Mouse (Mus musculus) myocyte (in vitro differentiated cells): ENCODE measurements around the gene 2510039O18Rik. TPM values are rescaled to one million over a fixed set of nuclear protein-coding genes. Genes with fewer than 3 reads are reported as not detected.

Source experiments
- H3K27me3 ChIP-seq: one replicate; pipeline ENCODE4 v1.6.1; 2011; ENCODE audit not compliant: control insufficient read depth, insufficient read depth, insufficient read length
- H3K36me3 ChIP-seq: one replicate; pipeline ENCODE4 v1.6.1; 2011; ENCODE audit not compliant: control insufficient read depth, insufficient read depth
- H3K4me2 ChIP-seq: one replicate; pipeline ENCODE4 v1.6.1; 2011; ENCODE audit warnings: low read depth, control low read depth
- H3K4me3 ChIP-seq: one replicate; pipeline ENCODE4 v1.5.1; 2011; ENCODE audit warnings: mild to moderate bottlenecking, control low read depth, moderate library complexity
- H3K79me2 ChIP-seq: one replicate; pipeline ENCODE4 v1.6.1; 2011; ENCODE audit not compliant: control insufficient read depth, insufficient read depth
- H3ac ChIP-seq: one replicate; pipeline ENCODE4 v1.6.1; 2011; ENCODE audit not compliant: control insufficient read depth, insufficient read length
- CEBPB ChIP-seq: IDR thresholded peaks from 2 replicates; pipeline ENCODE4 v1.6.1; 2011; ENCODE audit warnings: mild to moderate bottlenecking, moderate library complexity; ENCODE audit not compliant: poor library complexity, insufficient read depth, severe bottlenecking
- E2F4 ChIP-seq: IDR thresholded peaks from one replicate; pipeline ENCODE4 v1.6.1; 2011; ENCODE audit warnings: mild to moderate bottlenecking, control low read depth, moderate library complexity; ENCODE audit not compliant: insufficient read depth
- MAX ChIP-seq: IDR thresholded peaks from one replicate; pipeline ENCODE4 v1.6.1; 2011; ENCODE audit warnings: low read depth, mild to moderate bottlenecking, control low read depth
- MYOD1 ChIP-seq, 3 experiments: IDR thresholded peaks; one replicate each; pipeline ENCODE4 v1.6.1; 2011; ENCODE audit warnings: control low read depth in 2 of 3, low read depth in 2 of 3, mild to moderate bottlenecking in 2 of 3, moderate library complexity in 1 of 3; ENCODE audit not compliant: insufficient read length in 2 of 3, control insufficient read depth in 1 of 3
- MYOG ChIP-seq, 3 experiments: IDR thresholded peaks; one replicate each; pipeline ENCODE4 v1.6.1; 2011; ENCODE audit warnings: control low read depth in 2 of 3, low read depth in 2 of 3, mild to moderate bottlenecking in 2 of 3; ENCODE audit not compliant: insufficient read length in 2 of 3, control insufficient read depth in 1 of 3, insufficient read depth in 1 of 3
- POLR2A ChIP-seq: IDR thresholded peaks from one replicate; pipeline ENCODE4 v1.6.1; 2011; ENCODE audit warnings: low read depth, mild to moderate bottlenecking, control low read depth, moderate library complexity; ENCODE audit not compliant: insufficient read length
- POLR2AphosphoS2 ChIP-seq: IDR thresholded peaks from one replicate; pipeline ENCODE4 v1.6.1; 2011; ENCODE audit warnings: low read depth, control low read depth; ENCODE audit not compliant: insufficient read length
- REST ChIP-seq: IDR thresholded peaks from one replicate; pipeline ENCODE4 v1.6.1; 2011; ENCODE audit warnings: mild to moderate bottlenecking, control low read depth, moderate library complexity; ENCODE audit not compliant: insufficient read depth, insufficient read length
- SRF ChIP-seq: IDR thresholded peaks from one replicate; pipeline ENCODE4 v1.6.1; 2011; ENCODE audit warnings: low read depth; ENCODE audit not compliant: control insufficient read depth, insufficient read length
- TCF12 ChIP-seq: IDR thresholded peaks from one replicate; pipeline ENCODE4 v1.6.1; 2011; ENCODE audit warnings: mild to moderate bottlenecking, control low read depth; ENCODE audit not compliant: poor library complexity, insufficient read depth, severe bottlenecking
- TCF3 ChIP-seq: IDR thresholded peaks from one replicate; pipeline ENCODE4 v1.6.1; 2011; ENCODE audit warnings: low read depth, control low read depth; ENCODE audit not compliant: insufficient read length
- USF1 ChIP-seq: IDR thresholded peaks from one replicate; pipeline ENCODE4 v1.6.1; 2011; ENCODE audit warnings: low read depth, mild to moderate bottlenecking, control low read depth, moderate library complexity
- polyA plus RNA-seq: library from polyadenylated mRNA; unstranded; fragments of >200 nt; fragmentation: generic; extraction: Trizol; gene quantifications from one replicate; pipeline ENCODE4 v1.2.1, GENCODE M21; 2012; ENCODE audit warnings: missing spikeins

The 2510039O18Rik gene
- polyA plus RNA-seq, 1 experiment: 49.9 TPM

DNA sequence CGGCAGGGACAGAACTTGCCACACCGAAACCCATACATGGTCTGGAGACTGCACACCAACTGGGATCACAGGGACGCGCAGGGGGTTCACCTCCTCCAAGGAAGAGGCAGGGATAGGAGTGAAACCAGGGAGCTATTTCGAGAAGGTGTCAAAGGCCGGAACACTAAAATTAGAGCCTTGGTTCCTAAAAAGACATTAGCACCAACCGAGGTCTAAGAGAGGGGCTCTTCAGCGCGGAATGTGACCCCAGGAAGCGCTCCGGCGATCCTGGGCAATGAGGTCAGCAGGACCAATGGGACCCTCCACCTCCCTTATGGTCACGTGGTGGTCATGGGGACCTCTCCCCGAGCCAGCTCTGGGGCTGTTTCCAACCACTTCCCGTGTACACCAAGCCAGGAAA, 22.9 kb downstream of the 2510039O18Rik start:
- Histone ChIP-seq H3K27me3 (peaks cover 5% of the 10 kb centered on the region), H3ac (no peak overlapping the region), H3K79me2 (no peaks in the 10 kb centered on the region), H3K4me2 (no peak overlapping the region), H3K36me3 (no peaks in the 10 kb centered on the region), H3K4me3 (no peak overlapping the region)
- TF ChIP-seq USF1: no peak
- no peak for TF ChIP-seq MAX
- no peak for TF ChIP-seq REST
- no peak for TF ChIP-seq MYOD1 (IDR thresholded peaks at IDR 0.05; ENCODE audit: control insufficient read depth in 1 of 3, insufficient read length in 2 of 3, low read depth in 2 of 3)
- TF ChIP-seq TCF3: no peak
- no peak for TF ChIP-seq CEBPB
- no peak for TF ChIP-seq POLR2A
- no peak for TF ChIP-seq E2F4
- no peak for TF ChIP-seq SRF
- TF ChIP-seq POLR2AphosphoS2: no peak
- TF ChIP-seq MYOG (IDR thresholded peaks at IDR 0.05; ENCODE audit: control insufficient read depth in 1 of 3, insufficient read depth in 1 of 3, insufficient read length in 2 of 3, low read depth in 2 of 3): no peak
- TF ChIP-seq TCF12: no peak

DNA sequence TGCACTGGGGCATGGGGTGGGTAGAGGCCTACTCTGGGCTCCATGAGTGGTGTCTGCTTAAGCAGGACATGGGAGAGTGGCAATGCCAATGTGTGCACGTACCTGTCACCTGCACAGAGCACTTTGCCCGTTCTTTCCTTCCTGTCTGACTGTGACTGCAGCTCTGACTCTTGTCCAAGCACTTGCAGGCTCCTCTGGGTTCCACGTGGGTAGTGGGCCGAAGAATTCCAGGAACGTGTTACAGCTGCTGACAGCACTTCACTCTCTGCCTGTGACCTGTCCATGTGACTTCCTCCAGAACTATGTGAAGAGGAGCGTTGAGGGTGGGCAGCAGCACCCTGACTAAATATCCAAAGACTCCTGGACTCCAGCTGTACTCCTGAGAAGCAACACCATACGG, 25.0 kb downstream of the 2510039O18Rik start:
- TF ChIP-seq E2F4 (no peak), MYOD1 (IDR thresholded peaks at IDR 0.05; ENCODE audit: control insufficient read depth in 1 of 3, insufficient read length in 2 of 3, low read depth in 2 of 3) (no peak), CEBPB (no peak), TCF3 (no peak), USF1 (no peak), REST (no peak), POLR2A (no peak)
- Histone ChIP-seq H3K79me2 (no peaks in the 10 kb centered on the region), H3K36me3 (no peaks in the 10 kb centered on the region), H3K4me3 (no peak overlapping the region), H3K27me3 (peaks cover 13% of the 10 kb centered on the region), H3ac (no peak overlapping the region), H3K4me2 (no peak overlapping the region)

DNA sequence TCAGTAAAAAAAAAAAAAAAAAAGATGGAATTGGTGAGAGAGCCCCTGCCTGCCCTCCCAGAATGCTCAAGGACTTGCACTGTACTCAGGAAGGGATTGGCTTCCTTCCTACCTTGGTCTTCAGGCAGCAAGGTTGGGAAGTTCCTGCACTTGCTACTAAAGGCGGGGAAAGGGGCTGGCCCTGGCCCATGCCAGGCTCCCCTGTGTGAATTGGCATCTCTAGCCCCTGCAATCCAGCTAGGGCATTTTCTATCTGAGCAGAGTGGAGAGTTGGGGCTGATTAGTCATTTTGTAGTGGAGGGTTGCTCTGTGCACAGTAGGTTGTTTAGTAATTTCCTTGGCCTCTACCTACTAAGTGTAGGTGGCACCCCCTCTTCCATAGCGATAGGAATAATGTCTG, 28.1 kb downstream of the 2510039O18Rik start:
- H3ac ChIP-seq: no peak overlapping the region
- TF ChIP-seq MYOG (IDR thresholded peaks at IDR 0.05; ENCODE audit: control insufficient read depth in 1 of 3, insufficient read depth in 1 of 3, insufficient read length in 2 of 3, low read depth in 2 of 3) (no peak), USF1 (no peak), TCF12 (no peak), SRF (no peak), TCF3 (no peak), POLR2A (no peak), MYOD1 (IDR thresholded peaks at IDR 0.05; ENCODE audit: control insufficient read depth in 1 of 3, insufficient read length in 2 of 3, low read depth in 2 of 3) (no peak), E2F4 (no peak), POLR2AphosphoS2 (no peak), REST (no peak), CEBPB (no peak), MAX (no peak)
- no peaks in the 10 kb centered on the region for H3K79me2 ChIP-seq
- H3K36me3 ChIP-seq: no peaks in the 10 kb centered on the region
- peaks cover 13% of the 10 kb centered on the region for H3K27me3 ChIP-seq
- H3K4me3 ChIP-seq: no peak overlapping the region
- H3K4me2 ChIP-seq: no peak overlapping the region

DNA sequence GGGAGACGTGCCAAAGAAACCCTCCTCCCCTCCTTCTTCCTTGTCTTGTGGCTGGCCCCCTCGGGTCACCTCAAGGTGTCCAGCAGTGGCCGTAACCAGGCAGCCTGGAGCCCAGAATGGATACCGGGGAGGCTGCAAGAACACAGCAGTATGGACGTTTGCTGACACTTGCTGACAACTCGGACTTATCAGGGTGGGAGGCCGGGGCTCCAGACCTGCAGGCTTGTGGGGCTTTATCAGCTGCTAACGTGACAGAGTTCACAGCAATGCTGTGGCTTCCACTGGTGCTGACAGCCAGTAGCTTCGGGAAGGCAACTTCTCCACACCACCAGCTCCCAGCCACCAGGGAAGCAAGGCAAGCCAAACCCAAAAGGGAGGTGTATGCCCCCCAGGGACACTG, 28.6 kb downstream of the 2510039O18Rik start:
- peaks cover 13% of the 10 kb centered on the region for H3K27me3 ChIP-seq
- TF ChIP-seq REST (no peak), TCF12 (no peak), TCF3 (no peak), MYOG (IDR thresholded peaks at IDR 0.05; ENCODE audit: control insufficient read depth in 1 of 3, insufficient read depth in 1 of 3, insufficient read length in 2 of 3, low read depth in 2 of 3) (no peak), MAX (no peak), CEBPB (no peak), MYOD1 (IDR thresholded peaks at IDR 0.05; ENCODE audit: control insufficient read depth in 1 of 3, insufficient read length in 2 of 3, low read depth in 2 of 3) (no peak), SRF (no peak)
- H3K79me2 ChIP-seq: no peaks in the 10 kb centered on the region
- H3ac ChIP-seq: no peak overlapping the region
- no peak overlapping the region for H3K4me2 ChIP-seq
- H3K4me3 ChIP-seq: no peak overlapping the region
- H3K36me3 ChIP-seq: no peaks in the 10 kb centered on the region

DNA sequence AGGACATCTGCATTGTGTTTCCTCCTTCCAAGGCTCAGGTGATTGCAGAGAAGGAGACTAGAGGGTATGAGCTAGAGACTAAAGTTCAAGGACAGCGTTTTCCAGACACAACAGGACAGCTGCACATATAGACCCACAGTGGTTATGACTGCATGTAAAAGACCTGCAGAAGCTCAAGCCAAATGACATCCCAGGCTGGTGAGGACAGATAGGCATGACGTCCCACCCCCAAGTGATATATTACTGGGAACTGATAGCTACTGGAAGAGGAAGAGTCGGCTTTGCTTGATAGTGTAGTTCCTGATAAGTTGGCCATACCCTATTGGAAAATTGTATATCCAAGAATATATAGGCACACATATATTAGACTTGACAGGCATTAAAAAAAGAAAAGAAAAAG, 35.5 kb downstream of the 2510039O18Rik start:
- Histone ChIP-seq H3K36me3 (no peaks in the 10 kb centered on the region), H3ac (no peak overlapping the region), H3K4me2 (no peak overlapping the region), H3K4me3 (no peak overlapping the region), H3K79me2 (no peaks in the 10 kb centered on the region), H3K27me3 (no peaks in the 10 kb centered on the region)
- TF ChIP-seq MYOG (IDR thresholded peaks at IDR 0.05; ENCODE audit: control insufficient read depth in 1 of 3, insufficient read depth in 1 of 3, insufficient read length in 2 of 3, low read depth in 2 of 3) (no peak), TCF3 (no peak), E2F4 (no peak)
